Mouse (Mus musculus): ENCODE measurements around the gene Kpna7.
A peak's percentile ranks its signal among the peaks of the same experiment; 100 is the strongest.
"Not testable (repeated sequence)": the region's sequence is repeated elsewhere in the genome, so short reads cannot be mapped to it uniquely, and the experiment has no call there.

Gene Kpna7

GRCm38 (mm10) chr5:145102706-145103105 is 18.9 kb upstream of the Kpna7 start:
- DNase-seq (ENCODE audit: low spot score in 2 of 2) = no peak

DNA sequence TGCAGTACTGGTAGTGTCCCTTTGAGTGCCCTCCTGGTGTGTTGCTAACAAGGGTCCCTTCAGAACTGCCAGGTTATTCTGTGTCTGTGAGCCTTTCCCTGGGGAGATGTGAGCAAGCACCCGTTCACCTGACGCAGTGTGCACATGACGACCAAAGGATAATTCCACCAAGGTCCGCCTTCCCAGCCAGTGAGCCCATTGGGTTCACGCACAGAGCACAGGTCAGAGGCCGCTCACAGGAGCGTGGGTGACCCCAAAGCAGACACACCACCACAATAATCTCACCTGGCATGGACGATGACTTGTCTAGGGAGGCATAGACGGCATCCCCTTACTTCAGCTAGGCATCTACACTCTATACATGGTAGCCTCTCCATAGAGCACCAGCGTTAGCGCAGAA is 17.6 kb upstream of the Kpna7 start:
- DNase-seq (ENCODE audit: low spot score in 2 of 2) = not testable (repeated sequence)

- DNase-seq (ENCODE audit: low spot score in 2 of 2) = no peak
Observed at GRCm38 (mm10) chr5:145100960-145101359, 17.1 kb upstream of the Kpna7 start.

DNA sequence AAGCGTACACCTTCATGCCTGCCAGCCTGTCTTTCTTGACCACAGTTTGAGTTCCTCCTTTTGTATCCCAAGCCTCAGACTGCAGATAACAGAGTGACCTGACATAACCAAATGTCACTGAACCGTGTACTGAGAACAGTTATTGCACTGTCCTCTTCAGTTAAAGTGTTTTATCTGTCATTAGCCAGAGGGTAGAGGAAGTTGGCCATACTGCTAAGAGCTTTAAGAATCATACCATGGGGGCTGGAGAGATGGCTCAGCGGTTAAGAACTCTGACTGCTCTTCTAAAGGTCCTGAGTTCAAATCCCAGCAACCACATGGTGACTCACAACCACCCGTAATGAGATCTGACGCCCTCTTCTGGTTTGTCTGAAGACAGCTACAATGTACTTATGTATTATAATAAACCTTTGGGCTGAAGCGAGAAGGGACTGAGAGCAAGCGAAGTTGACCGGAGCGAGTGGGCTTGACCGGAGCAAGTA is 14.6 kb upstream of the Kpna7 start:
- no peak for DNase-seq (ENCODE audit: low spot score in 2 of 2)

DNA sequence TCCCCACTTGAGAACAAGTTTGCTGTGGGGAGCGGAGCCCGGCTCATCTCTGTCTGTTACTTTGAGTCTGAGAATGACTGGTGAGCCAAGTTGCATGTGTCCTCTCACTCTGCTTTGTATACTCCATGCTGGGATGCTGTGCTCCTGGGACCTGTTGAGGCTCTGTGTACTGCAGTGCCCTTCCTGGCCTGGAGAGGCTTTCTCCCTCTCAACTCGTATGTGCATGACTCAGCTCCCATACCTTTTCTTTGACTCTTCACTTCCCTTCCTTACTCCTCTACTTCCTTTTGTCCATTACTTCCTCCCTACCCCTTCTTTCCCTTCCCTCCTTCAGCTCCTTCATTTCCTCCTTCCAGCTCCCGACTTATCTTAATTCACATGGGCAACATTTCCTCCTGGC is 12.4 kb upstream of the Kpna7 start:
- no peak for DNase-seq (ENCODE audit: low spot score in 2 of 2)

DNA sequence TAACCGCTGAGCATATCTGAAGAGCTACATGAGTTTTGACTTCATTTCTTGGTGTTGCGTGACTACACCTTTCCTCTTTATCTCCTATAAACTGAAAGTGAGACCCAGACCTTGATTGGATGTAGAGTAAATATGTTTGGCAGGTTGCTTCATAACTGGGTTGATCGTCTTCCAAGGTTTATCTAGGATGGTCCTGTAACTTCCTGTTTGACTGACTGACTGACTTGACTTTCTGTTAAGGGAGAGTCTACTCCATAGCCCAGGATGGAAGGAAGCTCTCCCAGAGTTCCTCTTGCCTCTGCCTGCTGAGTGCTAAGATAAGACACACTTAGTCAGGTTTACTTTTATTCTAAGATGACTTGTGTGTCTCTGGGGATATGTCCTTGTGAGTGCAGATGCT is 6.0 kb upstream of the Kpna7 start:
- no peak for DNase-seq (ENCODE audit: low spot score in 2 of 2)

DNA sequence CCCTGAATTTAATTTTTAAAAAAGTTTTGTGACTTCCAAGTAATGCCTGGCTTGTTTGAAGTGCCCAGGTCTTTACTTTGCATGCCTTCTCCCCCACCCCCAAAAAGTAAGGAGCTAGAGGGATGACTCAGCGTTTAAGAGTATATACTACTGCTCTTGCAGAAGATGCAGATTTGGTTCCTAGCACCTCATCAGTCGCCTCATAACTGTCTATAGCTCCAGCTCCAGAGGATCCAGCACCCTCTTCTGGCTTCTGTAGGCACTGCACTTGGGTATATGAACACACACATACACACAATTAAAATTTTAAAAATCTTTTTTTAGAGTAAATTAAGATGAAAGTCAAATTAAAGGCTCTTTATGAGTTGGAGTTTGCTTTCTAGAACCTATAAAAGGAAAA is 4.4 kb upstream of the Kpna7 start:
- DNase-seq (ENCODE audit: low spot score in 2 of 2) = no peak

DNA sequence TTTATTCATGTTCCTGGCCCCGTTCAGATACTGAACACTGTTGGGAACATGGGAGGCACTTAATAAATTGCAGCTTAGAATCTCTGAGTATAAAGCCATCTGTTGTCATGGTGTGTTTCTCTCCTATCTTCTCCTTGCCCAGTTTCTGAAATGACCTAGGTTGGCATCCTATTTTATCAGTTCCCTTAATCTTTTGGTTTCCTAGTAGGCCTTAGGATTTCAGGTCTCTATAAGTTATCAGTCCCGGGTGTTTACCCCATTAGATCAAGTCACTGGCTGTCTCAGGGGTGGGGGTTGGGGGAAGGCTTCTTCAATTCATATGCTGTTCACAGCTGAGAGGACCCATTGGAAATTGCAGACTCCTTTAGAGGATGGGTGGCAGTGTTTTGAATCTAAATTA is 992 bp upstream of the Kpna7 start:
- no peak for DNase-seq (ENCODE audit: low spot score in 2 of 2)

- DNase-seq (ENCODE audit: low spot score in 2 of 2) = not testable (repeated sequence)
Observed at GRCm38 (mm10) chr5:145083201-145083600, 629 bp downstream of the Kpna7 start.

GRCm38 (mm10) chr5:145081866-145082613 is 1.8 kb downstream of the Kpna7 start:
- no peak for DNase-seq (ENCODE audit: low spot score in 2 of 2)

GRCm38 (mm10) chr5:145075081-145075480 is 8.7 kb downstream of the Kpna7 start:
- no peak for DNase-seq (ENCODE audit: low spot score in 2 of 2)

- no peak for DNase-seq (ENCODE audit: low spot score in 2 of 2)
Observed at GRCm38 (mm10) chr5:145071342-145071741, 12.5 kb downstream of the Kpna7 start.

DNA sequence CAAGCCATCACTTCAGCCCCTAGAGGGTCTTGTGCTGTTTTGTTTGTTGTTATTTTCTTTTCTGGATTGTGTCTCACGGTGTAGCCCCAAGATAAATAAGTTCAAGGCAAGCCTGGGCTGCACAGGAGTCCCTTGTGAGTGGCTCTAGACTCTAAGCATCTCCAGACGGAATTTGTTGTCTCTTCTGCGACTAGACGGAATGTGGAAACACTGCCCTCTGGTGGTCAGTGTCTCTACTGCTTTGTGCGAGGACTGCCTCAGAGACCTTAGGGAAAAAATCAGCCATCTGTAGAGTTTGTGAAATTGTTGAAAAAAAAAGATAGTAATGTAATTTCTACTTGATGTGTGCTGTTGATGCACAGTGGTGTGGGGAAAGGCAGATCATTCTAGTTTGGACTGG is 14.1 kb downstream of the Kpna7 start:
- DNase-seq (ENCODE audit: low spot score in 2 of 2) = peak; percentile 30 to 77

DNA sequence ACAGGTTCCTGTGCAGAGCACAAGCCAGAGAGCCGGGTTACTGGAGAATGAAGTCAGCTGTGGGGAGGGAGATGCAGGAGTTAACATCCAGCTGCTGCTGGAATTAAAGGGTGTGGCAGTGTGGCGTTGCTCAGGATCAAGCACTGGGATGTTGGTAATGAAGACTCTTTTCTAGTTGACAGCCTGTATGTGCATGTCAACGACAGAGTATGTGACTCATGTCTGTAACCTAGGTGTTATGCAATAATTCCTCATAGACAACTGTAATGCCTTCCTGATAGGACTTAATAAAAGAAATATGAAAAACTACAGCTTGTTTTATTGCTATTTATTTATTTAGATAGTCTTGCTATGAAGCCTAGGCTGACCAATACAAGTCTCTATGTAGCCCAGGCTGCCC is 15.0 kb downstream of the Kpna7 start:
- DNase-seq (ENCODE audit: low spot score in 2 of 2) = no peak

DNA sequence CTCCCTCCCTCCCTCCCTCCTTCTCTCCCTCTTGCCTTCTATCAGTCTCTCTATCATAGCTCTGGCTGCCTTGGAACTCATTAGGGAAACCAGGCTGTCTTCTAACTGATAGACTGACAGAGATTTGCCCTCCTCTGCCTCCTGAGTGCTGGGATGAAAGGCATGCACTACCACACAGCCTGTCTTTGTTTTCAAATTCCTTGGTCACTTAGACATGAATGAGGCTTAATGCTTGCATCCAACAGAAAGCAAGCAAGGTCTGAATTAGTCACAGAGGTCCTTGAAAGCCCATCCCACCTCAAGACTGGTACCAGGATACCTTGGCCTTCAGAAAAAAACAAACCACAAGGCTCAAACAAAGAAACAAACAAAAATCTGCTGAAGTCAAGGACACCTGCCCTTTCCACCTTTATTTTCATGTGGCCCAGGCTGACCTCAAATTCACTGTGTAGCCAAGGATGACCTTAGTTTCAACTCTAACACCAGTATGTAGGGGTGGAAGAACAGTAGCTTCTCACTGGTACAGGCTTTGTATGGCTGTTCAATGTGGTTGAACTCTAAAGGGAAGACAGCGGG is 19.0 kb downstream of the Kpna7 start:
- no peak for DNase-seq (ENCODE audit: low spot score in 2 of 2)

GRCm38 (mm10) chr5:145059524-145059923 is 24.3 kb downstream of the Kpna7 start:
- DNase-seq (ENCODE audit: low spot score in 2 of 2) = no peak

GRCm38 (mm10) chr5:145058722-145059121 is 25.1 kb downstream of the Kpna7 start:
- no peak for DNase-seq (ENCODE audit: low spot score in 2 of 2)

DNA sequence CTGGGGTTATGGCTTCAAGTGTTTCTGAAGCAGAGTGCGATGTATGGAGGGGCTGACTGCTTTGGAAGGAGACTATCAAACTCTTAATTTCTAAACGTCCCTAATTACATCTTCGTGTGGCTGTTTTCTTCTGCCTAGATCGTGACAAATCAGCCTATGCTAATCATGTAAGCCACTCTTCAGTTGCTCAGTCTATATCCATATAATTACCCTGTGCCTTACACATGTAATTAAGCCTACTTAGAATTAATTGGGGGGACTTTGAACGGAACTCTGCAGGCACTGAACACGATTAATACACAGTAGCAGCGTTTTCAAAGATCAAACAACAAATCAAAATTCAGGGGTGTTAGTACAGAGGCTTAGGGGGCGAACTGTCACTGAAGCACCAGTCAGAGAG is 25.9 kb downstream of the Kpna7 start:
- no peak for DNase-seq (ENCODE audit: low spot score in 2 of 2)

GRCm38 (mm10) chr5:145054187-145054586 is 29.6 kb downstream of the Kpna7 start:
- DNase-seq (ENCODE audit: low spot score in 2 of 2) = not testable (repeated sequence)

DNA sequence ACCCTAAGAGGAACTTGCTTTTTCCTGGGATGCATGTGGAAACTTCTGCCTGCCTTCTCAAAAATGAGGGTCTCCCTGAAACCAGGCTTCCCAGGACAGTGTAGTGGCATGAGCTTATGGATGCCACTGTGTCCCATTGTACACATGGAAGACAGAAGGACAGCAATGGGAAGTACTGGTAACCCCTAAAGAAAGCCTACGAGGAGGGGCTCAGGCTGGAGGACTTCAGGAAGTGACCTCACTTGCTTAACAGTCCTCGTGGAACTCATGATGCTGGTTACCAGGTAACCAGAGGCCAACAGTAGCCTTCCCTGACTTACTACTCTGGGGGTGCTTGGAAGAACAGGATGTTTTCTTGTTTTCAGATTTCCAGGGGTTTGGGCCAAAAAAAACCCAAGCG is 41.1 kb downstream of the Kpna7 start, which contains the start of gene 1700018F24Rik:
Gene 1700018F24Rik, plus strand, starts transcription at position 301 of the 400 bp plus-strand sequence.
- not testable (repeated sequence) for DNase-seq (ENCODE audit: low spot score in 2 of 2)

DNA sequence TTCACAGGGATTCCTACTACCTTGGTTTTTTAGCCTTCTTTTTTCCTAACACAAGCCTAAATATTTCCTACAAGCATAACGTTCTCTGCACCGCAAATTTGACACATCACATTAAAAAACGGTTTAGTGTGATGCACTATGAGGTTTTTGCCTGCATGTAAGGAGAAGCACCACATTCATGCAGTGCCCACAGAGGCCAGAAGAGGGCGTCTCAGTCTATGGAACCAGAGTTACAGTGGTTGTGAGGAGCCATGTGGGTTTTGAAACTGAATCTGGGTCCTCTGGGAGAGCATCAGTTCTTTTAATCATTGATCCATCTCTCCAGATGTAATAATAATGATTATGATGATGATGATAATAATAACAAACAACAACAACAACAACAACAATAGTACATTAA is 42.2 kb downstream of the Kpna7 start:
- no peak for DNase-seq (ENCODE audit: low spot score in 2 of 2)

DNA sequence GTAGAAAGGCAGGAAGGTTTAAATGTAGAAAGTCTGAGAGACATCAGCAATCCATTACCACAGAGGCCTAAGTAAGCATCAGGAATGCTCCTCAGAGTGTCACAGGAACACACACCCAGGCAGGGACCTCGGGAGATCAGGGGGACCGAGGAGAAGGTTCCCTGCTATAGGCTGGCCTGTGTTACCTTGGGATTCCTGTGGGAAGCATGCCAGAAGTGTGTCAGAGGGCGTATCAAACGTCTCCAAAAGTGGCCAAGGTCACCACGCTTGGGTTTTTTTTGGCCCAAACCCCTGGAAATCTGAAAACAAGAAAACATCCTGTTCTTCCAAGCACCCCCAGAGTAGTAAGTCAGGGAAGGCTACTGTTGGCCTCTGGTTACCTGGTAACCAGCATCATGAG is 51.4 kb downstream of the Kpna7 start, which contains the start of gene Gm4871:
Gene Gm4871, minus strand, starts transcription at position 364 of the 400 bp plus-strand sequence.
- DNase-seq (ENCODE audit: low spot score in 2 of 2) = not testable (repeated sequence)

GRCm38 (mm10) chr5:145030476-145030875 is 53.4 kb downstream of the Kpna7 start:
- not testable (repeated sequence) for DNase-seq (ENCODE audit: low spot score in 2 of 2)
